Mouse (Mus musculus) neural tube, postnatal 0 days (tissue): ENCODE results near the gene Rpl21. TPM values are rescaled to one million over a fixed set of nuclear protein-coding genes. Genes with fewer than 3 reads are reported as not detected.

ENCODE experiments used
- polyA plus RNA-seq: library from polyadenylated mRNA; unstranded; fragments of >200 nt; fragmentation: Nextera tagmentation; extraction: Ambion mirVana; gene quantifications from 2 replicates; pipeline ENCODE4 v1.2.1, GENCODE M21; 2015

The Rpl21 gene
- 365 and 385 TPM in 2 replicates for polyA plus RNA-seq

GRCm38 (mm10) chr5:146832769-146833448 lies at the start of gene Rpl21:
Gene Rpl21, plus strand, starts transcription at chr5:146832890.

DNA sequence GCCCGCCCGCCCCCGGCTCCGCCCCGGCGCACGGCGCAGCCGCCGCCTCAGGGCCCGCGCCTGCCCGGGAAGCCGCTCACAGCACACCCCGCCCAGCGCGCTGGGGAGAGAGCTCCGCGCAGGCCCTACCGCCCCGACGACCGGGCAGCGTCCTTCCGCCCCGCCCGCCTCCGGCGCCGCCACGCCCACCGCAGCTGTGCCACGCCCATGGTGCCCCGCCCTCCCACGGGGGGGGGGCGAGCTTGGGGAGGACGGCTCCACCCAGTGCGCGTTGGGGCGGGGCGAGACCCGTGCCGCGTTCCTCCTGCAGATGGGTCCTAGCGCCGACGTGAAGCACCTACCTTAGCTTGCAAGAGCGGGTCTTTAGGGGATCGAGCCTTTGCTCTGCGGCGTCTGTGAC lies 37.8 kb upstream of the Rpl21 start, which contains the start of gene Usp12:
TSS of gene Usp12 (minus strand) at position 154 of the 400 bp plus-strand sequence.

DNA sequence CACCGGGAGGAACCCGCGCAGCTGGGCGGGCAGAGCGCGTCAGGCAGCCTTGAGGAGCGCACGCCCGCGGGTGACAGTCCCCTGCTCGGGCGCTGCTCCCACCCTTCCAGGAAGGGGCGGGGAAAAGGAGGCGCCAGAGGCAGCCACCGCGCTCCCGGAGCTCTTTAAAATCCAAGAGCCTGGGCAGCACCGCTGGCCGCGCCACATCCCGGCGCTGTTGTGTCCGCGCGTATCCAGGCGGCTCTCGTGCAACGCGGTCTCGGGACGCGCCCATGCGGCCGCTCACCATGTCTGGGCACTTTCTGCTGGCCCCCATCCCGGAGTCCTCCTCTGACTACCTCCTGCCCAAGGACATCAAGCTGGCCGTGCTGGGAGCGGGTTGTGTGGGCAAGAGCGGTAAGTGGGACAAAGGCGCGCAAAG lies 12.3 kb downstream of the Rpl21 start, which contains the start of gene Rasl11a:
TSS of gene Rasl11a (plus strand) at position 127 of the 421 bp plus-strand sequence.

Other genes with a start within 250 kb of the Rpl21 start
- 26.6 and 31.3 TPM in 2 replicates for gene Gpr12, start 247.7 kb upstream of the Rpl21 start, polyA plus RNA-seq
- gene Usp12, start 37.9 kb upstream of the Rpl21 start, polyA plus RNA-seq: 14.4 and 15.0 TPM in 2 replicates
- gene Rasl11a, start 12.2 kb downstream of the Rpl21 start, polyA plus RNA-seq: 14.8 and 16.2 TPM in 2 replicates
- gene Gtf3a, start 115.8 kb downstream of the Rpl21 start, polyA plus RNA-seq: 93.9 and 96.1 TPM in 2 replicates
- gene Mtif3, start 130.9 kb downstream of the Rpl21 start, polyA plus RNA-seq: 26.9 and 32.9 TPM in 2 replicates
- 2.6 and 2.9 TPM in 2 replicates for gene Lnx2, start 243.7 kb downstream of the Rpl21 start, polyA plus RNA-seq
- 93.9 and 103 TPM in 2 replicates for gene Polr1d, start 244.2 kb downstream of the Rpl21 start, polyA plus RNA-seq